Mouse (Mus musculus) limb, embryonic 11.5 days (tissue): ENCODE data around the gene Magi1. TPM values are rescaled to one million over a fixed set of nuclear protein-coding genes. Genes with fewer than 3 reads are reported as not detected.

ENCODE experiments used
- ATAC-seq: fragments of 200-750 bp; cut with Nextera tagmentation; 2 replicates; pipeline ENCODE4 v1.8.0; 2017; ENCODE audit warnings: low read depth; ENCODE audit not compliant: insufficient number of reproducible peaks, low FRiP score, low TSS enrichment
- DNase-seq: peaks from one replicate; pipeline ENCODE4 v3.0.0-alpha.2; 2015; ENCODE audit warnings: low spot score
- H3K27ac ChIP-seq: fragments of 300-500 bp; sonication (generic); replicated peaks from 2 replicates; pipeline ENCODE4 v1.5.1; 2014; ENCODE audit warnings: low read depth, mild to moderate bottlenecking, low read length
- H3K27me3 ChIP-seq: fragments of 300-500 bp; sonication (generic); 2 replicates; pipeline ENCODE4 v1.6.1; 2014; ENCODE audit warnings: mild to moderate bottlenecking, low read length, mixed read lengths; ENCODE audit not compliant: control insufficient read depth, insufficient read depth
- H3K36me3 ChIP-seq: fragments of 300-500 bp; sonication (generic); 2 replicates; pipeline ENCODE4 v1.6.1; 2014; ENCODE audit warnings: mild to moderate bottlenecking, low read length, moderate library complexity, mixed read lengths; ENCODE audit not compliant: control insufficient read depth, insufficient read depth
- H3K4me1 ChIP-seq: fragments of 300-500 bp; sonication (generic); 2 replicates; pipeline ENCODE4 v1.6.1; 2014; ENCODE audit warnings: low read length, mixed read lengths; ENCODE audit not compliant: control insufficient read depth, insufficient read depth
- H3K4me2 ChIP-seq: fragments of 300-500 bp; sonication (generic); 2 replicates; pipeline ENCODE4 v1.6.1; 2014; ENCODE audit warnings: low read depth, mild to moderate bottlenecking, moderate library complexity; ENCODE audit not compliant: severe bottlenecking
- H3K4me3 ChIP-seq: fragments of 300-500 bp; sonication (generic); 2 replicates; pipeline ENCODE4 v1.5.1; 2014; ENCODE audit warnings: low read depth, low read length
- H3K9ac ChIP-seq: fragments of 300-500 bp; sonication (generic); 2 replicates; pipeline ENCODE4 v1.6.1; 2014; ENCODE audit warnings: mild to moderate bottlenecking, low read length
- H3K9me3 ChIP-seq: fragments of 300-500 bp; sonication (generic); 2 replicates; pipeline ENCODE4 v1.6.1; 2016; ENCODE audit warnings: low read length; ENCODE audit not compliant: control insufficient read depth
- WGBS: fragments of 180-500 bp; shearing (Covaris S2); extraction: QIAGEN DNeasy Blood & Tissue Kit; methylation state at CpG from one replicate; pipeline ENCODE4 v1.1.7; 2014; 5-methylcytosine and 5-hydroxymethylcytosine counted together
- polyA plus RNA-seq: library from polyadenylated mRNA; unstranded; fragments of >200 nt; fragmentation: Nextera tagmentation; extraction: Ambion mirVana; gene quantifications from 2 replicates; pipeline ENCODE4 v1.2.1, GENCODE M21; 2014

Magi1 gene
- polyA plus RNA-seq, 1 experiment from 2014 or later = 13.4 TPM

DNA sequence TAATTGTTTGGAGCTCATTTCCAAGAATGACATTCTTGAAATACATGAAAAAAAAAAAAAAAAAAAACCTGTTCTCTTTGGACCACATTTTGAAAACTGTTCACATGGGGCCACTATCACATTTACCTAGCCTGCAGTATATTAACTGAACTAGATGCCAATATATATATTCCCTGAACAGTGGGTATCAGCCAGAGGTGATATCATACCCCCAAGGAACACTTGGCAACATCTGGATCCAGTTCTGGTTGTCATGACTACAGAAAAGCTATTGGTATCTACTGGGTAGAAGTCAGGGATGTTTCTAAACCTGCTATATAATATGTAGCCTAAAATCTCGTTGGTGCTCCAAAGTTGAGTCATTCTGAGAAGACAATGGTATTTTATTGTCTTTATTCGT, 224.6 kb downstream of the Magi1 start:
- WGBS = 66% methylated on average over 2 of the region's 2 CpGs
- H3K4me2 ChIP-seq = no peak overlapping the region

DNA sequence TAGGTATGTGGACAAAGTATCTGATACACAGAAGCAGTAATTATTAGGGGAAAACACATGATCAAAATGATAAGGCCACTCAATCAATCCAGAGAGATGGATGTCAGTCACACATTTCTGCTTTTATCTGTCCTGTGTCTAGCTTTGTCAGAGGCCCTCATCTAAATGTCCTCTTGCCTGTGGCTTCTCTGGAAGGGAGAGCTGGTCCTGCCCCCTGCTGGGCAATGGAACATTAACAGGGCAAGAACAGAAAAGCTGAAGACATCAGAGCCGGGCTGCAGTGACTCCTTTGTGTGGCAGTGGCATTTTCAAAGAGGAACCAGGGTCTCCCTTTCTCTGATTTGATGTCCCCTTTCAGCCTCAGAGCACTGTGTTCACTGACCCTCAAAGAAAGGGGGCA, 229.8 kb downstream of the Magi1 start:
- H3K4me2 ChIP-seq = no peak overlapping the region
- DNase-seq (peak; percentile 59), ATAC-seq (no peak)
- 22% methylated on average over 1 of the region's 1 CpGs for WGBS
- H3K36me3 ChIP-seq = no peaks in the 10 kb centered on the region
- no peak overlapping the region for H3K9ac ChIP-seq
- no peaks in the 10 kb centered on the region for H3K9me3 ChIP-seq
- no peaks in the 10 kb centered on the region for H3K4me1 ChIP-seq
- H3K4me3 ChIP-seq = no peak overlapping the region
- H3K27me3 ChIP-seq = no peaks in the 10 kb centered on the region
- no peak overlapping the region for H3K27ac ChIP-seq

More for the DNA sequence above, 224.6 kb downstream of the Magi1 start:
- Histone ChIP-seq H3K27ac (no peak overlapping the region), H3K4me3 (no peak overlapping the region), H3K36me3 (no peaks in the 10 kb centered on the region), H3K9ac (no peak overlapping the region), H3K27me3 (no peaks in the 10 kb centered on the region), H3K9me3 (no peaks in the 10 kb centered on the region), H3K4me1 (peaks cover 15% of the 10 kb centered on the region; the same call in 1 of the 2 replicates)
- no peak for DNase-seq
- ATAC-seq = no peak

- no peak overlapping the region for H3K4me2 ChIP-seq
- no peaks in the 10 kb centered on the region for H3K27me3 ChIP-seq
- ATAC-seq (no peak), DNase-seq (no peak)
- no peak overlapping the region for H3K27ac ChIP-seq
- 91% methylated on average over 4 of the region's 4 CpGs for WGBS
- no peaks in the 10 kb centered on the region for H3K4me1 ChIP-seq
- no peaks in the 10 kb centered on the region for H3K36me3 ChIP-seq
- no peak overlapping the region for H3K9ac ChIP-seq
- no peak overlapping the region for H3K4me3 ChIP-seq
- H3K9me3 ChIP-seq = no peaks in the 10 kb centered on the region
These were observed 238.5 kb downstream of the Magi1 start for GRCm38 (mm10) chr6:94045180-94045579.

GRCm38 (mm10) chr6:94043461-94043860, 240.3 kb downstream of the Magi1 start:
- Histone ChIP-seq H3K36me3 (no peaks in the 10 kb centered on the region), H3K4me1 (no peaks in the 10 kb centered on the region), H3K9me3 (0 out of 2 replicates have a peak, but pooled peaks cover 2% of the 10 kb centered on the region), H3K4me3 (no peak overlapping the region), H3K9ac (no peak overlapping the region), H3K27ac (no peak overlapping the region), H3K4me2 (no peak overlapping the region), H3K27me3 (no peaks in the 10 kb centered on the region)
- no peak for ATAC-seq
- WGBS = 28% methylated on average over 7 of the region's 7 CpGs
- DNase-seq = no peak

DNA sequence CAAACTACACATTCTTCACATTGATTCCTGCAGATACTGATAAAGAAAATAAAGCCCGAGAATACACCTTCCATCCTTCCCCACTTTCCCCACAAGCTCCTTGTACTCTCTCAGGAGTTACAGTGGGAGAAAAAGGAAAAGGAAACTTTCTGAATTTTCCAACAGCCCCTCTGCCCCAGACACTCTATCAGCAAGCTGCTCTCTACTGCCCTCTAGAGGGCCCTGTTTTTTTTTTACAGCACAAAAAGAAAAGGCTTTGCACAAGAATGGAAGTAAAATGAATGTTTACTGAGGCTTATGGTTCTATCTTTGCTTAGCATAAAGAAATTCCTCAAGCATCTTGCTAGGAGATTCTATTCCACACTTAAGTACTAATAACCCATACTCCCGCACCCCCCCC, 243.6 kb downstream of the Magi1 start:
- Histone ChIP-seq H3K9ac (no peak overlapping the region), H3K4me2 (no peak overlapping the region), H3K9me3 (0 out of 2 replicates have a peak, but pooled peaks cover 2% of the 10 kb centered on the region), H3K4me1 (no peaks in the 10 kb centered on the region), H3K27me3 (no peaks in the 10 kb centered on the region), H3K36me3 (no peaks in the 10 kb centered on the region), H3K4me3 (no peak overlapping the region), H3K27ac (no peak overlapping the region)
- DNase-seq (peak; percentile 60), ATAC-seq (no peak)
- 59% methylated on average over 2 of the region's 2 CpGs for WGBS

GRCm38 (mm10) chr6:94038897-94039296, 244.8 kb downstream of the Magi1 start:
- no peaks in the 10 kb centered on the region for H3K4me1 ChIP-seq
- ATAC-seq (no peak), DNase-seq (no peak)
- H3K9me3 ChIP-seq = 0 out of 2 replicates have a peak, but pooled peaks cover 2% of the 10 kb centered on the region
- H3K9ac ChIP-seq = no peak overlapping the region
- H3K4me2 ChIP-seq = no peak overlapping the region
- H3K36me3 ChIP-seq = no peaks in the 10 kb centered on the region
- H3K4me3 ChIP-seq = no peak overlapping the region
- WGBS = 95% methylated on average over 3 of the region's 3 CpGs
- no peaks in the 10 kb centered on the region for H3K27me3 ChIP-seq
- no peak overlapping the region for H3K27ac ChIP-seq

- Histone ChIP-seq H3K4me3 (no peak overlapping the region), H3K9ac (no peak overlapping the region), H3K9me3 (0 out of 2 replicates have a peak, but pooled peaks cover 2% of the 10 kb centered on the region), H3K4me2 (no peak overlapping the region), H3K36me3 (no peaks in the 10 kb centered on the region), H3K27ac (no peak overlapping the region), H3K27me3 (no peaks in the 10 kb centered on the region), H3K4me1 (no peaks in the 10 kb centered on the region)
- DNase-seq (no peak), ATAC-seq (no peak)
- WGBS = 83% methylated on average over 7 of the region's 7 CpGs
These were observed 247.2 kb downstream of the Magi1 start for GRCm38 (mm10) chr6:94036554-94036953.

DNA sequence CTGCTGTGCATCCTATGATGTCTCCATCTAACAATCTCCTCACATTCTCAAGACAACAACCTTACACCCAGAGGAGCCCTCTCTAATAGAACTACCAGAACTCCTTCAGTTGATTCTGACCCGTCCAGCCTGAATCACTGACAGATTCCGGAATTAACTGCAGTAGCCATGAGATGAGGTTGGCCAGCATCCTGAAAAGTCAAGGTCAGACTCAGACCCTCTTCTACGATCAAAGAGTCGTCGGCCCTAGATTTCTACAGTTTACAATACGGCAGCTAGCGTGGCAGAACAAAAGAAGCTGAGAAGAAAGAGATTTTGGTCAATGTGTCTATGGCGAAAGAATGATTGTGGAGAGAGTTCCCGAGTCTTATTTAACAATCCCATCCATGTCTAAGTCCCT, 257.4 kb downstream of the Magi1 start:
- Histone ChIP-seq H3K27me3 (no peaks in the 10 kb centered on the region), H3K36me3 (no peaks in the 10 kb centered on the region), H3K9ac (no peak overlapping the region), H3K4me3 (no peak overlapping the region), H3K4me2 (no peak overlapping the region), H3K4me1 (no peaks in the 10 kb centered on the region; the same call in 1 of the 2 replicates), H3K27ac (no peak overlapping the region), H3K9me3 (no peaks in the 10 kb centered on the region)
- no peak for ATAC-seq
- DNase-seq = no peak
- 91% methylated on average over 9 of the region's 9 CpGs for WGBS

DNA sequence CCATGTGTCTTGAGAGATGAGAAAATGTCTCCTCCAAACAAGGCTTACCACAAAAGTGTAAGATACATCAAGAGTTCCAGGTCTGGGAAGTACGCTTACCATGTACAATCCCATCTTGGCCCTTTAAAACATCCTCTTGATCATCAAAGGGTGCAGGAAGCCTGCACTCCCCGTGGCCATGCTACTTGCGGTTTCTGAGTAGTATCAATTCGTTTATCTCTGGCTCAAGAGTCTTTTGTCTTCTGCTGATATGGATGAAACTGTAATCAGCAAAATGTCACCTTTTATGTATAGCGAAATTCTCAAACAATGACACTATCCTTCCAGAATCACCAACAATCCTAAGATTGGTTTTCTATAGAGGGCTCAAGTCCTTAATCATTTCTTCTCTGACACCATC, 261.3 kb downstream of the Magi1 start:
- Histone ChIP-seq H3K27ac (no peak overlapping the region), H3K27me3 (no peaks in the 10 kb centered on the region), H3K4me1 (no peaks in the 10 kb centered on the region; the same call in 1 of the 2 replicates), H3K9ac (no peak overlapping the region), H3K4me2 (no peak overlapping the region), H3K4me3 (no peak overlapping the region), H3K9me3 (no peaks in the 10 kb centered on the region), H3K36me3 (no peaks in the 10 kb centered on the region)
- 85% methylated on average over 5 of the region's 5 CpGs for WGBS
- DNase-seq = no peak
- ATAC-seq = no peak
